Mouse (Mus musculus) heart, embryonic 10.5 days (tissue): Measurements from ENCODE around the gene F3. TPM values are rescaled to one million over a fixed set of nuclear protein-coding genes. Genes with fewer than 3 reads are reported as not detected.
A peak's percentile ranks its signal among the peaks of the same experiment; 100 is the strongest.

ENCODE experiments used
- DNase-seq: peaks from one replicate; pipeline ENCODE4 v3.0.0-alpha.2; 2017; ENCODE audit warnings: low spot score
- H3K27ac ChIP-seq: fragments of 300-500 bp; sonication (generic); 2 replicates; pipeline ENCODE4 v1.5.1; 2016; ENCODE audit warnings: mild to moderate bottlenecking
- H3K27me3 ChIP-seq: fragments of 300-500 bp; sonication (generic); 2 replicates; pipeline ENCODE4 v1.6.1; 2016; ENCODE audit warnings: mild to moderate bottlenecking; ENCODE audit not compliant: poor library complexity, insufficient read depth, severe bottlenecking
- H3K36me3 ChIP-seq: fragments of 300-500 bp; sonication (generic); 2 replicates; pipeline ENCODE4 v1.6.1; 2016; ENCODE audit warnings: mild to moderate bottlenecking, moderate library complexity
- H3K4me1 ChIP-seq: fragments of 300-500 bp; sonication (generic); 2 replicates; pipeline ENCODE4 v1.6.1; 2016; ENCODE audit warnings: mild to moderate bottlenecking
- H3K4me3 ChIP-seq: fragments of 300-500 bp; sonication (generic); 2 replicates; pipeline ENCODE4 v1.5.1; 2016; ENCODE audit warnings: mild to moderate bottlenecking, moderate library complexity
- H3K9me3 ChIP-seq: fragments of 300-500 bp; sonication (generic); 2 replicates; pipeline ENCODE4 v1.6.1; 2016; ENCODE audit warnings: mild to moderate bottlenecking, moderate library complexity
- WGBS: fragments of 180-500 bp; shearing (Covaris S2); methylation state at CpG from one replicate; pipeline ENCODE4 v1.1.7; 2016; 5-methylcytosine and 5-hydroxymethylcytosine counted together
- polyA plus RNA-seq: library from polyadenylated mRNA; unstranded; fragments of >200 nt; fragmentation: Nextera tagmentation; extraction: Ambion mirVana; gene quantifications from 2 replicates; pipeline ENCODE4 v1.2.1, GENCODE M21; 2016

The F3 gene
- polyA plus RNA-seq: 9.2 TPM in 2 replicates

DNA sequence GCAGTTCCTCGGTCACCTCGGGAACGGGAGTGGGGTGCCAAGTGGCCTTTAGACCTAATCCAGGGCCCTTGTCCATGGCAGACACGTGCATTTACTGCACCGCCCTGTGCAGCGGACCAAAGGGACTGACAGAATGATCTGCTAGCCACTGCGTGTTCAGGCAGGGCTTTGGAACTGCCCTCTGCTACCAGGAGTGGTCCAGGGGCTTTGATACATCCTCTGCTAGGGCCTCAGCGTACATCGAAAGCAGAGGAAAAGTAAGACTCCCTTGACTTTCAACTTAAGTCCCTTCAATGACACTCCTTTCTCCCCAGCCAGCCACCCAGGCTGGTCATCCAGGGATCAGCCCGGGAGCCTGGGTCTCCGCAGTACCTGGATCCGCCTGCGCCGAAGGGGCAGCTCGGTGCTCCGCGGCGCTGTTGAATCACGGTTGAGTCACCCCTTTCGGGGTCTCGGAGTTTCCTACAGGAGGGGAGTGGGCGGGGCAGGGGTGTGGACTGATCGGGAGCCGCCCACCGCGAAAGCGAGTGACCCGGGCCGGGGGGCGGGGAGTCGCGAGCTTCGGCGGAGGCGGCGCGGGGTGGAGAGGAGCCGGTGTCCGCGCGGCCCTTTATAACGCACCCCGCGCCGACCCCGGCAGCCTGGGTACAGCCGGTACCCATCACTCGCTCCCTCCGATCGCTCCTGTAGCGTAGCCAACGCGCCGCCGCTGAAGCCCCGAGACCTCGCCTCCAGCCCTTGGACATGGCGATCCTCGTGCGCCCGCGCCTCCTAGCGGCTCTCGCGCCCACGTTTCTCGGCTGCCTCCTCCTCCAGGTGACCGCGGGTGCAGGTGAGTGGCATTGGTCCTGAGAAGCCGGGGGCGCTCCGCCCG lies at the start of gene F3:
Gene F3 (plus strand): TSS at position 567 of the 874 bp plus-strand sequence.
- peak; percentile 94 for DNase-seq
- Histone ChIP-seq H3K27me3 (peaks cover 12% of the 10 kb centered on the region; the same call in 1 of the 2 replicates), H3K9me3 (no peaks in the 10 kb centered on the region), H3K36me3 (peaks cover 4% of the 10 kb centered on the region; the same call in 1 of the 2 replicates), H3K4me3 (peak within 1 kb of the TSS; percentile 74), H3K27ac (peak within 1 kb of the TSS; percentile 86), H3K4me1 (peaks cover 35% of the 10 kb centered on the region)
- 1% methylated on average over 73 of the region's 73 CpGs for WGBS

DNA sequence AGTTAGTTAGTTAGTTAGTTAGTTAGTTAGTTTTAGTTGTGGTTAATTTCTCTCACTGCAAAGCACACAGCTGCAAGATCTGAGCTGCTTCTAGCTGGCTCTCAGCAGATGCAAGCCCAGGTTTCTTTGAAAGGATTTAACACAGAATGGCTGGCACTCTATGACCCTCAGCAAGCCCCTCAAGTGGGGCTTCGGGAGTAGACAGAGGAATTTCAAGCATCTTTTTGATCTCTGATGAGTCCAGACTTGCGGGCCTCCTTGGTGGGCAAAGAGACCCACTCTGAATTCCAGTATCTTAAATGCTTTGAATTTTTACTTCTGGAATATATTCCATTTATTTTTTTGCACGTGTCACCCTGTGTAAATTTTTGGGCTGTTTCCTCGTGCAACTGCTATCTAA lies 44.4 kb upstream of the F3 start:
- peaks cover 29% of the 10 kb centered on the region for H3K4me1 ChIP-seq
- no peak overlapping the region for H3K4me3 ChIP-seq
- no peak for DNase-seq
- H3K27ac ChIP-seq: peak overlapping the region; percentile 26
- 25% methylated on average over 4 of the region's 4 CpGs for WGBS
- no peaks in the 10 kb centered on the region for H3K27me3 ChIP-seq
- no peaks in the 10 kb centered on the region for H3K9me3 ChIP-seq
- H3K36me3 ChIP-seq: no peaks in the 10 kb centered on the region

DNA sequence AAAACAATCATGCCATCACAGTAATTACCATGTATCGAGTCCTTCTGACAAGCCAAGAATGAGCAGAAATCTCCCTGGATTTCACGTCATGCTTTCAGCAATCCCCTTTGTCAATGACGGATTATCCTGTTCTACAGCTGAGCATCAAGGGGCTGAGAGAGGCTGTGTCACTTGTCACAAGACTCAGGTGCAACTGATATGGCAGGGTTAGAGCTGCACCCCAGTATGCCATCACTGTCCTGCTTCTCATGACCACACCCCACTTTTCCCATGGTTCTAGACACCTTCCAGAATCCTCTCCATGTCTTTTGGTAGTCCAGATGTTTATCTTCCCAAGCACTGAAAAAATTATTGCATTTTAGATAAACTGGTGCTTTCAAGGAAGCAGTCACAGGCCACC lies 43.9 kb upstream of the F3 start:
- Histone ChIP-seq H3K27ac (peak overlapping the region; percentile 36; the same call in 1 of the 2 replicates), H3K4me1 (peaks cover 29% of the 10 kb centered on the region), H3K9me3 (no peaks in the 10 kb centered on the region), H3K36me3 (no peaks in the 10 kb centered on the region), H3K27me3 (no peaks in the 10 kb centered on the region), H3K4me3 (no peak overlapping the region)
- WGBS: 32% methylated on average over 3 of the region's 3 CpGs
- DNase-seq: peak; percentile 60

DNA sequence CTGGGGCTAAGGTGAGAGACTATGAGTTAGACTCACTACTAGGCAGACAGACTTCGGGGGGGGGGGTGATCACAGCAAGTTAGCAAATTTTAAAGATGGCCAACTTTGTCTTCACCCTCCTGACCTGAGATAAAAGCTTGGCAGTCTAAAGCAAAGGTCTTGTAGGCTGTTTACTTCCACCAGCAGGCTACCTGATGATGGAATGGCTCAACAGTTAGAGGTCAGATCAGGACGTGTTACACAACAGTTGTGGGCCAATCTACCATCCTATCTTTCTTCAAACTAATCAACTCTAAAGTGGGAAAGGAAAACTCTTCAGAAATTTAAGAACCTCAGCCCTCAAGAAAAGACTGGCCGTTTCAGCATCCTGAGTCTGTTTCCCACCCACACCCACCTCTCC lies 43.1 kb upstream of the F3 start:
- H3K27ac ChIP-seq: no peak overlapping the region
- H3K27me3 ChIP-seq: no peaks in the 10 kb centered on the region
- no peak overlapping the region for H3K4me3 ChIP-seq
- H3K36me3 ChIP-seq: no peaks in the 10 kb centered on the region
- H3K4me1 ChIP-seq: peaks cover 32% of the 10 kb centered on the region
- DNase-seq: no peak
- WGBS: 64% methylated on average over 3 of the region's 3 CpGs
- H3K9me3 ChIP-seq: no peaks in the 10 kb centered on the region

DNA sequence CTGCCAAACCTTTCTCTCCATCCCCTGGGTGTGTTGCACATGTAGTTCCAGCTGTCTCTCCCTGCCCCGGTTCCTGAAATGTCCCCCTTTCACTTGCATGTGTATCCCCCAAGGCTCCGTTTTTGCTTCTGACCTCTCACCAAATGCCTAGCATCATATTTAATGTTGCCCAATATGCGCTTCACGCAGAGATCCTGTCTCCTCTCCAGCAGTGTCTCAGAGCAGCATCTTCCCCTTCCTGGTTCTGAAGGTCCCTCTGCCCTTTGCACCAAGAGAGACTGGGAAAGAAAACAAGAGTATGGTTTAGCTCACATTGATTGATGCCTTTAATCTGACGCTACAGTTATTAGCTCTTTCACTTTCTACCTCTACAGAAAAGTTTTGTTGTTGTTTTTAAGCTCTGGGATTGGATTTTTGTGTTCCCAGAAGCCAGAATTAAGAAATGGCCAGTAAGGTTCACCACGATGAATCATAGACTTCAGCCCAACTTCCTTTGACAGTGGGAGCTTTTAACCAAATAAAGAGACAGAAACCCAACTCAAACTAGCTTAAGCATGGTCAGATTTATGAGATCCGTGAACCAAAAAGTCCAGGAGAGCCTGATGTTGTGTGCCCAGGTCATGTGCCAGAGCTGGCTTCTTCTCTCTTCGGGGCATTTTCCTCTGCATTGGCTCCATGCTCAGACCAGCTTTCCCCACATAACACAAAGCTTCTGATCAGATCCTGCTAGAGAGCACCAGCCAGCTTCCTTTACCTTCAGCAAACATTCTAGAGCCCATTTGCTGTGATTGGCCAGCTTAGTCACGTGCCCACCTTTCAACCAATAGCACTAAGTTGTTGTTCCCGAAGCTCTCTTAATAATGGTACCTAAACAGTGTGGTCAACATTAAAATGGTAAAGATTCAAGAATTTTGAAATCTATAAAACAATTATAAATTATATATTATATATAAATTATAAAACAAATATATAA lies 40.6 kb upstream of the F3 start:
- no peak for DNase-seq
- Histone ChIP-seq H3K9me3 (no peaks in the 10 kb centered on the region), H3K27me3 (no peaks in the 10 kb centered on the region), H3K36me3 (no peaks in the 10 kb centered on the region), H3K4me1 (peaks cover 30% of the 10 kb centered on the region), H3K4me3 (no peak overlapping the region), H3K27ac (no peak overlapping the region)
- 84% methylated on average over 10 of the region's 10 CpGs for WGBS

DNA sequence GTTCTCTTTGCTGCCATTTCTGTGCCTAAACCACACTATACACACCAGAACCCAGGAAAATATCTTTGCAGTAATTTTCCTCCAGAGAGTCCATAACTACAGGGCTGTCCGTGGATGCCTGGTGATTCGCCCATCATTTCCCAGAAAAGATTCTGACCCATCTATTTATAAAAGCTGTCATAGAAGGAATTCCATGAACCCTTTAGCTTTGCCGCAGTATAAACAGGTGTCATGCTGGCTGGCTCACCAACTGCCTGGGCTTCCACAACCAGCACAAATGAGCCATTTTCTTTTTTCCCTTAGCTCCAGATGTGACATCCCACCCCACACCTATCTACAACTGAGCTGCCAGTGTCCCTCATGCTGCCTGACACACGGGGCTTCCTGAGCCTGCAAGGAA lies 38.8 kb upstream of the F3 start:
- WGBS: 65% methylated on average over 4 of the region's 4 CpGs
- Histone ChIP-seq H3K4me1 (peaks cover 14% of the 10 kb centered on the region), H3K4me3 (no peak overlapping the region), H3K27me3 (no peaks in the 10 kb centered on the region), H3K27ac (0 out of 2 replicates have a peak overlapping the region, but pooled peaks have one; percentile 36), H3K36me3 (no peaks in the 10 kb centered on the region), H3K9me3 (no peaks in the 10 kb centered on the region)
- no peak for DNase-seq

DNA sequence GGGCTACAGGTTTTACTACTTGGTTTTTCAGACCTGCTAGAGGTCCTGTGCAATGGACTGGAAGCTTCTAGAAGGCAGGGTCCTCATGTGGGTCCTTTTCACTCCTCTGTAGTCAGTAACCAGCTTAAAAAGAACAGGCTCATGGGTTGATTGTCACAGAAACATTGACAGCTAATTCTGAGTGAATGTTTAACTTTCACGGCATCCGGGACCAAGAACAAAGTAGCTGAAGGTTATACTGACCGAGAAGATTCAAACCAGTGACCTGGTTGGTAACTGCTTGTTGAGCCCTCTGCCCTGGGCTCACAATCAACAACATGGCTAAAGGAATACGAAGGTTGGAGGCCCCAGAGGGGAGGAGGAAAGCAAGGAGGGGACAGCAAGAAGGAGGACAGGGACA lies 38.4 kb upstream of the F3 start:
- Histone ChIP-seq H3K4me3 (no peak overlapping the region), H3K27ac (0 out of 2 replicates have a peak overlapping the region, but pooled peaks have one; percentile 36), H3K4me1 (peaks cover 10% of the 10 kb centered on the region; the same call in 1 of the 2 replicates), H3K36me3 (no peaks in the 10 kb centered on the region), H3K9me3 (no peaks in the 10 kb centered on the region), H3K27me3 (no peaks in the 10 kb centered on the region)
- no peak for DNase-seq
- WGBS: 81% methylated on average over 4 of the region's 4 CpGs

DNA sequence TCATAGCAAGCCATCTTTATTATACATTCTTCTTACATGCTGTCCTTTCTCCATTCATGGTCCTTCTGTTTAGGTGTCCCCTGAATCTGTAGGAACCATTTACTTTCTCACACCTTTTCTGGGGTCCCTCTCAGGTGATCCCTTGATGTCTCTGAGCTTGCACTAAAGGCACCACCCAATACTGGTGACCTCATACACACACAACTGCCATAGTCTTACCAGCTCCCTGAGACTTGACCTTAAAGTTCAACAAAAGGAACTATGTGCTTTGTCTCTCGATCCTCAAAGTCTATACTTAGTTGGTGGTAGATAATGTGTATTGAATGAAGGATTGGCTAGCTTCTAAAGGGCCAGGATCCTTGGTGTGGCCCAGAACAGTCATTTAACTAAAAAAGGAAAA lies 37.4 kb upstream of the F3 start:
- H3K27me3 ChIP-seq: no peaks in the 10 kb centered on the region
- peaks cover 4% of the 10 kb centered on the region; the same call in 1 of the 2 replicates for H3K4me1 ChIP-seq
- DNase-seq: no peak
- 74% methylated on average over 1 of the region's 1 CpGs for WGBS
- H3K27ac ChIP-seq: no peak overlapping the region
- no peaks in the 10 kb centered on the region for H3K9me3 ChIP-seq
- no peaks in the 10 kb centered on the region for H3K36me3 ChIP-seq
- H3K4me3 ChIP-seq: no peak overlapping the region

DNA sequence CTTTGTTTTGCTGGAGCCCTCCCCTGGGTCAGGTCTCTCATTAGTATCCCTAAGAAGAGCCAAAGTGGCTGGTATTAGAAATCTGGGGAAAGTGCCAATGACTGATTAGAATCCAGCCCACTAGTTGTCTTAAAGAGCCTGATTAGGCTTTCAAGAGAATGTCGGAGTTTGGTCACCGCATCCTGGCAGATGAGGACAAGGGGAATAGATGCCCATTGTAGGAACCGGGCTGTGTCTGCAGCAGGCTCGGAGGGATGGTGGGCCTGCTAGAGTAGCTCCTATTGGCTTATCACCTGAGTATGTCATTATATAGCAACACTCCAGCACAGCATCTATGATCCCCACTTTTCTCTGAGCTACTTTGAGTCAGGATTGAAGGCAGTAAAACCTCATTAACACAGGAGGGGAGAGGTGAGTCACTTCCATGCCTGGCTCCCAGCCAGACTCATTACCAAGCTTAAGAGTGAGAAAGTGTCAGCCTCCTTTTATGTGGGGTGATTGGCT lies 36.9 kb upstream of the F3 start:
- no peak for DNase-seq
- 70% methylated on average over 4 of the region's 4 CpGs for WGBS
- Histone ChIP-seq H3K4me1 (peaks cover 4% of the 10 kb centered on the region; the same call in 1 of the 2 replicates), H3K4me3 (no peak overlapping the region), H3K36me3 (no peaks in the 10 kb centered on the region), H3K9me3 (no peaks in the 10 kb centered on the region), H3K27me3 (no peaks in the 10 kb centered on the region), H3K27ac (no peak overlapping the region)

DNA sequence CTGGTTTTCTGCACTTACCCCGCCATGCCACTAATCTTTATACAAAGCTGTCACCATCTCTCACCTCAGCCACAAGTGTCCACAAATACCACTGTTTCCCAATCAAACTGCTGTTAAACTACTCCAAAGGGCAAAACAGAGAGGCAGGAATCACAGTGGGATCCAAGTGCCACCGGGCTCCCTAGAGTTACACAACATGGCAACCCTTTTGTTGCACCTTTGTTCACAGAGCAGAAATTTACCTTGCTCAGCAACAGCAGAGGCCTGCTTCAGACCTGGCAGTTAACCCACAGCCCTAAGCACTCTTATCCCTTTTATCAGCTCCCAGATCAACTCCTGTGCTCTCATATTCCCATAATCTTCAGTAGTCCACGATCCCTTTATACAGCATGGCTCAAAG lies 35.6 kb upstream of the F3 start:
- H3K4me3 ChIP-seq: no peak overlapping the region
- H3K4me1 ChIP-seq: peaks cover 4% of the 10 kb centered on the region; the same call in 1 of the 2 replicates
- 75% methylated on average over 3 of the region's 3 CpGs for WGBS
- H3K27ac ChIP-seq: no peak overlapping the region
- no peaks in the 10 kb centered on the region for H3K36me3 ChIP-seq
- H3K27me3 ChIP-seq: no peaks in the 10 kb centered on the region
- no peaks in the 10 kb centered on the region for H3K9me3 ChIP-seq
- DNase-seq: no peak

DNA sequence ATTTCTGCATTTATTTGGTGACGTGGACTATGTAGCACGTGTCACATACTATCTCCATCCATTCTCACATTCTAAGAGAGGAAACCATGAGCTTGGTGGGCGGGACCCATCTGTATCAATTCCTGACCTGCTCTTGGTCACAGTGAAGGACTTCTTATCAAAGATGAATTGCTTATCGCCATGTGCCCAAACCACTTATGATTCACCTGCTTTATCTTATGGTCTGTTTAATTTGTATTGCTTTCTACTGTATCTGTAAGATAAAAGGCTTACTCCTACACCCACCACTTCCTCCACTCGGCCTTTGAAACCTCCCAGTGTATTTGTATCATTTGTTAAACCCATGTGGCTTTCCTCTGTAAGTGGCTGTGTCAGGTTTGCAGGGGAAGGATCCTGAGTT lies 34.3 kb upstream of the F3 start:
- 56% methylated on average over 5 of the region's 5 CpGs for WGBS
- no peak overlapping the region for H3K27ac ChIP-seq
- no peaks in the 10 kb centered on the region for H3K36me3 ChIP-seq
- DNase-seq: no peak
- H3K27me3 ChIP-seq: no peaks in the 10 kb centered on the region
- peaks cover 10% of the 10 kb centered on the region for H3K4me1 ChIP-seq
- H3K9me3 ChIP-seq: no peaks in the 10 kb centered on the region
- no peak overlapping the region for H3K4me3 ChIP-seq

DNA sequence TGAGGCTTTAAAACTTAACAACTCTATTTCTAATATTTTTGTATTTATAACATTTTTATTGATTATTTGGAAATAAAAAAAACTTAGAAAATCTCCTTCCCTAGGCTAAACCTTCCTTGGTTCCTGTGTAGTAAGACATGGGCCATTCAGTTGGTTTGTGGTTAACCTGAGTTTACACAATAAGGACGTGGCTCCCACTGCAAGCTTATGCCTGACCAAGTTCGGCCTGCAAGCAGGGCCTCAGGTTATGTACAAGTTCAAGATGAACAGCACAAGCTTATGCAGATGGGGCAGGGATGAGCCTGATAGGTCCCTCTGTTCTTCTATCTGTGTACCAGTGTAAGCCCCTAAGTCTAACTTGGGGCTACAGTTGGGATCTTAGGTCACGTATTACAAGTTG lies 33.6 kb upstream of the F3 start:
- H3K36me3 ChIP-seq: no peaks in the 10 kb centered on the region
- 89% methylated on average over 3 of the region's 3 CpGs for WGBS
- H3K4me1 ChIP-seq: peaks cover 8% of the 10 kb centered on the region
- no peaks in the 10 kb centered on the region for H3K9me3 ChIP-seq
- no peak overlapping the region for H3K27ac ChIP-seq
- DNase-seq: no peak
- H3K4me3 ChIP-seq: no peak overlapping the region
- no peaks in the 10 kb centered on the region for H3K27me3 ChIP-seq
